Mouse (Mus musculus) limb, embryonic 12.5 days (tissue): Measurements from ENCODE around the gene Fam89a. TPM values are rescaled to one million over a fixed set of nuclear protein-coding genes. Genes with fewer than 3 reads are reported as not detected.

Source experiments
- ATAC-seq: fragments of 200-750 bp; cut with Nextera tagmentation; 2 replicates; pipeline ENCODE4 v1.8.0; 2017; ENCODE audit warnings: low read depth, moderate TSS enrichment; ENCODE audit not compliant: insufficient number of reproducible peaks, insufficient read depth, low FRiP score, low TSS enrichment
- H3K27ac ChIP-seq: fragments of 300-500 bp; sonication (generic); 2 replicates; pipeline ENCODE4 v1.5.1; 2016; ENCODE audit warnings: mild to moderate bottlenecking, moderate library complexity
- H3K27me3 ChIP-seq: fragments of 300-500 bp; sonication (generic); 2 replicates; pipeline ENCODE4 v1.6.1; 2016; ENCODE audit warnings: mild to moderate bottlenecking, moderate library complexity
- H3K36me3 ChIP-seq: fragments of 300-500 bp; sonication (generic); 2 replicates; pipeline ENCODE4 v1.6.1; 2016; ENCODE audit warnings: mild to moderate bottlenecking, moderate library complexity
- H3K4me1 ChIP-seq: fragments of 300-500 bp; sonication (generic); replicated peaks from 2 replicates; pipeline ENCODE4 v1.6.1; 2016
- H3K4me2 ChIP-seq: fragments of 300-500 bp; sonication (generic); 2 replicates; pipeline ENCODE4 v1.6.1; 2016; ENCODE audit warnings: mild to moderate bottlenecking, moderate library complexity
- H3K4me3 ChIP-seq: fragments of 300-500 bp; sonication (generic); replicated peaks from 2 replicates; pipeline ENCODE4 v1.5.1; 2016; ENCODE audit warnings: mild to moderate bottlenecking
- H3K9ac ChIP-seq: fragments of 300-500 bp; sonication (generic); replicated peaks from 2 replicates; pipeline ENCODE4 v1.6.1; 2016; ENCODE audit warnings: mild to moderate bottlenecking, moderate library complexity
- H3K9me3 ChIP-seq: fragments of 300-500 bp; sonication (generic); 2 replicates; pipeline ENCODE4 v1.6.1; 2016; ENCODE audit warnings: mild to moderate bottlenecking, moderate library complexity
- WGBS: fragments of 180-500 bp; shearing (Covaris S2); methylation state at CpG from one replicate; pipeline ENCODE4 v1.1.7; 2016; 5-methylcytosine and 5-hydroxymethylcytosine counted together
- polyA plus RNA-seq: library from polyadenylated mRNA; unstranded; fragments of >200 nt; fragmentation: Nextera tagmentation; extraction: Ambion mirVana; gene quantifications from 2 replicates; pipeline ENCODE4 v1.2.1, GENCODE M21; 2016

Fam89a gene
- polyA plus RNA-seq, 1 experiment from 2014 or later: 4.4 TPM

DNA sequence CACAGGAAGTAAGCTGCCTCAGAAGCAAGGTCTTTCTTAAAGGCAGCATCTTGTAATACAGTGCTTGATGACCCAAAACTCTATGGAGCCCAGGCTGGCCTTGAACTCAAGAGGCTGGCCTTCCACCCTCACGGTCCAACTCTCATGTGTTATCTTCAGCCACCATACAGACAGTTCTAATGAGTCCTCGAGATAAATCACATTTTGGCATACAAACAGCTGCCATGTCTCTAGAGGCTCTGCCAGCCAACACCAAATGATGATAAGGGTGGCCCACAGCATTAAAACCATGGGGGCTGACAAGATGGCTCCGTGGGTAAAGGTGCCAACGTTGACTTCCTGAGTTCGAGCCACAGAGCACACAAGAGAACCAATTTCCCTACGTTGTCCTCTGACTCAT lies 38.4 kb downstream of the Fam89a start:
- Histone ChIP-seq H3K27ac (no peak overlapping the region), H3K4me3 (no peak overlapping the region), H3K9ac (no peak overlapping the region), H3K4me1 (no peaks in the 10 kb centered on the region), H3K9me3 (no peaks in the 10 kb centered on the region), H3K27me3 (no peaks in the 10 kb centered on the region), H3K36me3 (peaks cover 65% of the 10 kb centered on the region), H3K4me2 (no peak overlapping the region)
- 91% methylated on average over 6 of the region's 6 CpGs for WGBS
- no peak for ATAC-seq

DNA sequence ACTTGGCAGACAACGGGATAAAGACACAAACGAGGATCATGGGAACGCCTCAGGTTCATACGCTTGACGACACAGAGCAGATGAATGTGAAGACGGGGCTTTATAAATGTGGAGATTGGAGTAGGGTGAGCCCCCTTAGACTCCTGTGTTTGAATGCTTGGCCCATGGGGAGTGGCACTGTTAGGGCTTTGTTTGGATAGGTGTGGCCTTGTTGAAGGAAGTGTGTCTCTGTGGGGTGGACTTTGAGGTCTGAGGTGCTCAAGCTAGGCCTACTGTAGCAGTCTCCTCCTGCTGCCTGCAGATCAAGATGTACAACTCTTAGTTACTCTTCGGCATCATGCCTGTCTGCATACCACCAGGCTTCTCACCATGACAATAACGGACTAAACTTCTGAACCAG lies 45.8 kb downstream of the Fam89a start:
- peaks cover 73% of the 10 kb centered on the region for H3K36me3 ChIP-seq
- H3K4me3 ChIP-seq: no peak overlapping the region
- H3K27me3 ChIP-seq: no peaks in the 10 kb centered on the region
- no peak overlapping the region for H3K9ac ChIP-seq
- WGBS: 95% methylated on average over 8 of the region's 8 CpGs
- ATAC-seq: no peak
- H3K4me2 ChIP-seq: no peak overlapping the region
- no peak overlapping the region for H3K27ac ChIP-seq
- H3K9me3 ChIP-seq: no peaks in the 10 kb centered on the region
- no peaks in the 10 kb centered on the region for H3K4me1 ChIP-seq

DNA sequence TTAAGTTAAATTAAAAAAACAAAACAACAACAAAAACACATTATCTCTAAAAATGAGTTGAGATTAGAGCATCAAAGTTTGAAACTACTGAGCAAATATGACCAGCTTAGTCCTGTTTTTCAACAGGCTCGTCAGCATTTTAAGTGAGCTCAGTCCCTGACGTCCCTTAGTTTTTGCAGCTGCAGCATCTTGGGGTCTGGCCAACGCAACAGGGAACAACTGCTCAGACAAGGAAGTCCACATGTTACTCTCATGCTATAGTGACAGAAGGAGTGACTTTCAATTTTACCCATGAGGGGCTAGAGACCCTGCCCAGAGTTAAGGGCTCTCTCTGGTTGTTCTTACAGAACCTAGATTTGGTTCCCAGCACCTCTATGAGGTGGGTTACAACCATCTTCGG lies 47.3 kb downstream of the Fam89a start:
- H3K4me1 ChIP-seq: no peaks in the 10 kb centered on the region
- no peak overlapping the region for H3K27ac ChIP-seq
- ATAC-seq: no peak
- H3K4me3 ChIP-seq: no peak overlapping the region
- peaks cover 74% of the 10 kb centered on the region for H3K36me3 ChIP-seq
- H3K27me3 ChIP-seq: no peaks in the 10 kb centered on the region
- WGBS: 91% methylated on average over 4 of the region's 4 CpGs
- no peaks in the 10 kb centered on the region for H3K9me3 ChIP-seq
- no peak overlapping the region for H3K9ac ChIP-seq
- H3K4me2 ChIP-seq: no peak overlapping the region

DNA sequence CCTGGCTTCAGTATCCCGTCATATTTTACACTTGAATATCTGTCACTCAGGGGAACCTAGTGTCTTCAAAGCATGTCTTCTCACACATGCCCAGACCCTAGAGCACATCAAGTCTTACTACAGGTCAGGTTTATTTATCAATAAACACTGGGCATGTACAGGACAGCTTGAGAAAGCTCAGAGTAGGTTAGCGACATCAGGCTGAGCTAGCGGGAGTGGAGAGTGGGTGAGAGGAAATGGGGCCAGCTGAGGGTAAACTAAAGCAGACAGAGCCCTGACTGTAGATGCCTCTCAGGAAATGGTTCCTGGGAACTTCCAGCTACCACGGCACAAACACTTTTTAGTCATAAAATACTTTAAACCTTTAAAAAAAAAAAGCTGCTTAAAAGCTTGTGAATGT lies 48.1 kb downstream of the Fam89a start:
- peaks cover 72% of the 10 kb centered on the region for H3K36me3 ChIP-seq
- no peak overlapping the region for H3K4me3 ChIP-seq
- H3K9me3 ChIP-seq: no peaks in the 10 kb centered on the region
- ATAC-seq: no peak
- no peak overlapping the region for H3K4me2 ChIP-seq
- no peak overlapping the region for H3K9ac ChIP-seq
- H3K4me1 ChIP-seq: no peaks in the 10 kb centered on the region
- no peak overlapping the region for H3K27ac ChIP-seq
- 60% methylated on average over 4 of the region's 4 CpGs for WGBS
- no peaks in the 10 kb centered on the region for H3K27me3 ChIP-seq

DNA sequence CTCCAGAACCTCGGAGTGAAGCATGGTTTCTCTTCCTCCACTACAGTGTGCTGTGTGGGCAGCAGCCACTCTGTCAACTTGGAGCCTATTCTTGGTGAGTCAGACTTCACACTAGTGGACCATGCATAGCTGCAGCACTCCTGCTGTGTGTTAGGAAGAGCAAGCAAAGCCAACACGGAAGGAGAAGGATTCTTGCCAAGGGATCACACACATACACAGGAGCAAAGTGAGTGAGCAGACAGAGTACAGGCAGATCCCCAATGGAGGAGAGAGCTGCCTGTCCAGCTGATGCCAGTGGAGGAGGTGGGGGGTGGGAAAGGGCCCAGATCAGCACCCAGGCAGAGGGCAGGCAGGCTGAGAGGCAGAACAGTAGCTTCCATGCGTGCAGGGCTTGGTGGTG lies 49.4 kb downstream of the Fam89a start:
- Histone ChIP-seq H3K9me3 (no peaks in the 10 kb centered on the region), H3K9ac (no peak overlapping the region), H3K36me3 (peaks cover 81% of the 10 kb centered on the region), H3K27me3 (no peaks in the 10 kb centered on the region), H3K27ac (no peak overlapping the region), H3K4me2 (no peak overlapping the region), H3K4me1 (no peaks in the 10 kb centered on the region), H3K4me3 (no peak overlapping the region)
- 90% methylated on average over 3 of the region's 3 CpGs for WGBS
- no peak for ATAC-seq

DNA sequence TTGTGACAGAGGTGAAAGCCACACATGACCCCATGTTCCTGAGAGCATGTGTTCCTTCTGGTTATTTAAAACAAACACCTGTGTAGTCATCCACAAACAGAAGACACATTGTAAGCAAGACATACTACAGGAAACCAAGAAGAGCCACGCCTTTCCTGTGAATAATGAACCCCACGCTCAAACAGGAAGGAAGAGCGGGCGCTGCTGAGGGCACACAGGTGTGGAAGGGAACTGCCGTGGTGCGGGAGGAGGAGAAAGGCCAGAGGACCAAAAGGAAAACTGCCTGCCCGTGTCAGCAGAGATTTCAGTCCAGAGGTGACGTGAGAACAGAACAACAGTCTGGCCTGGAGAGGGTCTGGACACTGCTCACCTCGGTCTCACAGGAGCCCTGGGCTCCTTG lies 50.6 kb downstream of the Fam89a start:
- H3K36me3 ChIP-seq: peaks cover 80% of the 10 kb centered on the region
- H3K27ac ChIP-seq: no peak overlapping the region

DNA sequence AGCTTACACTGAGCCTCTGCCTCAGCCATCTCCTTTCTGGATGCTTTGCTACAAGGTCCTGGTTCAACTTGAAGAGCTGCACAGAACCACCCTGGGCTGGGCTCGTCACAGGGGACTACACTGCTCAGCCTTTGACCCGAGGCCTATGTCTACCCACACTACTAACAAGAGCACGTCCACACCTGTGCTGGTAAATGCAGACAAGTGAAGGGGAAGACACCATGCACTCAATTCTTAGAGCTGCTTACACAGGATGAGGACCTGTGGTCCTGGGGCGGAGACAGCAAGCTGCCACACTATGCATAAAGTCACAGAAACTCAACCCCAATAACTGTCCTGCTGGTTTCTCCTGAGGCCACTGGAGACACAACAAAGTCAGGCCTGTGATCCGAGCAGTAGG lies 51.4 kb downstream of the Fam89a start:
- Histone ChIP-seq H3K4me1 (no peaks in the 10 kb centered on the region), H3K27ac (no peak overlapping the region), H3K4me2 (no peak overlapping the region), H3K27me3 (no peaks in the 10 kb centered on the region), H3K9ac (no peak overlapping the region), H3K36me3 (peaks cover 77% of the 10 kb centered on the region), H3K4me3 (no peak overlapping the region), H3K9me3 (no peaks in the 10 kb centered on the region)
- WGBS: 88% methylated on average over 5 of the region's 5 CpGs
- no peak for ATAC-seq

More for the DNA sequence above, 50.6 kb downstream of the Fam89a start:
- Histone ChIP-seq H3K4me3 (no peak overlapping the region), H3K27me3 (no peaks in the 10 kb centered on the region), H3K4me1 (no peaks in the 10 kb centered on the region), H3K4me2 (no peak overlapping the region), H3K9me3 (no peaks in the 10 kb centered on the region), H3K9ac (no peak overlapping the region)
- ATAC-seq: no peak
- WGBS: 88% methylated on average over 9 of the region's 9 CpGs

DNA sequence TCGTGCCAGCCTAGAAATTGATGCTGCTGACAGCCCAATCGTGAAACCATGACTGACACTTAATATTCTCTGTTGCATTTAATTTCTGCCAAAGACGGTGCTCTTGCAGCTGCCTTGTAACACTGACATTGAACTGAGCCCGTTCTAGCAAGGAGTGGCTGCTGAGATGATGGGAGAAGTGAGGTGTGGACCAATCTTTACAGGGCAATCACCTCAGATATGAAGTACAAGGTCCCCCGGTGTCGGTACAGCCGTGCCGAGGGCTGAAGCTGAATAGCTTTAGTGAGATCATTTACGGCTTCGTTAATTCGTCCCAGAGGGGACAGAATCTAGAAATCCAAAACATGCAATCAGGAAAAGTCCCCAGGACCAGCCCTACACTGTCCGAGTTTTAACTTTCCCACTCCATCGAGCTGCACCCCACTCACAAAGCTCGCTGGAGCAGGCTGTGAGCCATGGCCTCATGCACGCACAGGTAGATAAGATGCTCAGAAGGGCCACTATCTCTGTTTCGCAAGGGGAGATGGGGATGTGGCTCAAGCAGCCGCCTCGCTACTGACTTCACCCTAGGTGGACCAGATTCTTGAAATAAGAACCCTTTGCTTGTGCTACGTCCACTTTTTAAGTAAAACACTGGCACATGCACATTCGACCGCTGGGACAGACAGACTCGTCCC lies 56.1 kb downstream of the Fam89a start:
- 89% methylated on average over 22 of the region's 22 CpGs for WGBS

DNA sequence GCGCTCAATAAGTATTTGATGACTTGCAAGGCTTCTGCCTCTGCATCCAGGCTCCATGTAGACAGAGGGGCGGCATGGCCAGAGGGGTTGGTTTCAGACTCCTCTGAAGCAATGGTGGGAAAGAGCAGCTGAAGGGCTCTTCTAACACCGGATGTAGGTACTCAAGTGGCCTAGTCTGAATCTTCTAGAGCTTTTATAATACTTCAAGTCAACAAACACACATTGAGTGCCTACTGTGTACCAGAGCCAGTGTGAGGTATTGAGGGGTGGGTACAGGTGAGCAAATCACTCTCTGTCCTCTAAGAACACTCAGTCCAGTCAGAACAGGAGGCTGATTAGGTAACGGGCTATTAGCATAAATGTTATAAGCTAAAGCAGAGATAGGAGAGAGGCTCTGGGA lies 59.9 kb downstream of the Fam89a start:
- 97% methylated on average over 4 of the region's 4 CpGs for WGBS
- no peak overlapping the region for H3K27ac ChIP-seq
- no peaks in the 10 kb centered on the region for H3K27me3 ChIP-seq
- H3K4me1 ChIP-seq: no peaks in the 10 kb centered on the region
- no peak for ATAC-seq
- no peak overlapping the region for H3K9ac ChIP-seq
- no peak overlapping the region for H3K4me2 ChIP-seq
- no peak overlapping the region for H3K4me3 ChIP-seq
- no peaks in the 10 kb centered on the region for H3K9me3 ChIP-seq
- H3K36me3 ChIP-seq: peaks cover 55% of the 10 kb centered on the region

More for the DNA sequence above, 56.1 kb downstream of the Fam89a start:
- Histone ChIP-seq H3K36me3 (peaks cover 77% of the 10 kb centered on the region), H3K4me2 (no peak overlapping the region), H3K27ac (no peak overlapping the region), H3K9me3 (no peaks in the 10 kb centered on the region), H3K4me3 (no peak overlapping the region), H3K27me3 (no peaks in the 10 kb centered on the region), H3K4me1 (no peaks in the 10 kb centered on the region), H3K9ac (no peak overlapping the region)
- no peak for ATAC-seq

Other genes with a start within 250 kb of the Fam89a start
- 42.8 and 46.2 TPM in 2 replicates for gene Cog2, start 231.1 kb downstream of the Fam89a start, polyA plus RNA-seq
- not detected in 2 replicates for gene Agt, start 182.1 kb downstream of the Fam89a start, polyA plus RNA-seq
- gene Capn9, start 175.7 kb downstream of the Fam89a start, polyA plus RNA-seq: not detected in 2 replicates
- gene 2310022B05Rik, start 88.5 kb downstream of the Fam89a start, polyA plus RNA-seq: 29.1 and 33.1 TPM in 2 replicates
- gene Ttc13, start 29.8 kb downstream of the Fam89a start, polyA plus RNA-seq: 51.4 and 52.0 TPM in 2 replicates
- gene Arv1, start 29.7 kb downstream of the Fam89a start, polyA plus RNA-seq: 29.2 and 34.2 TPM in 2 replicates
- 0.05 TPM in 1 of 2 replicates, not detected in the other for gene Trim67, start 41.3 kb upstream of the Fam89a start, polyA plus RNA-seq
- gene Gnpat, start 111.2 kb upstream of the Fam89a start, polyA plus RNA-seq: 116 and 119 TPM in 2 replicates
- gene 2810004N23Rik, start 111.3 kb upstream of the Fam89a start, polyA plus RNA-seq: 61.1 and 62.4 TPM in 2 replicates
- 11.9 and 12.2 TPM in 2 replicates for gene Exoc8, start 145.9 kb upstream of the Fam89a start, polyA plus RNA-seq
- 9.9 and 11.9 TPM in 2 replicates for gene Sprtn, start 146.1 kb upstream of the Fam89a start, polyA plus RNA-seq
- 12.8 and 13.0 TPM in 2 replicates for gene Egln1, start 197.5 kb upstream of the Fam89a start, polyA plus RNA-seq